Comparison of ENCODE assay signal across 11 mouse cellular contexts in the genomic region with DNA sequence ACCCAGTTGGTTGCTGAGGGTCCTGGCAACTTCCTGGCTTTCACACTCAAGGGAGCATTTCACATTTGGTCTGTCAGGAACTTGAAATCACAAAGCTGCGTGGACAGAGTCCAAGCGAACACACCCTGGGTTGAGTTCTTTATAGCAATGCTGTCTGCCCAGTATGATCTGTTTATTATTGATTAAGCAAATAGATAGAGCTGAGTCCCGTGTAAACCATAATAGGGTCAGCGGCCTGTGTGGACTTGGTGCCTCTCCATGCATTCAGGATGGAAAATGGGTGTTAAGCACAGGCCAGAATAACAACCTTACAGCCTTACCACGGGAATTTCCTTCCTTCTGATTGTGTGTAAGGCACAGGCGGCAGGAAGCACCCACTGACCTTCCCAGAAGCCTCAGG. TPM values are rescaled to one million over a fixed set of nuclear protein-coding genes. Genes with fewer than 3 reads are reported as not detected.
DNase-seq lines count a peak whose midpoint lies in the region; ATAC-seq and TF ChIP-seq lines count a peak whose summit lies in the region.
"Had no signal": no experiment of that assay in that cellular context is flagged by ENCODE, and none has a peak within 500 bp of the region (broad histone marks: within the 10 kb centered on the region; RNA-seq: fewer than 3 reads in every experiment).

No protein-coding gene starts in this region.

- WGBS in hindbrain, postnatal 0 days: 61% methylated on average over 6 of the region's 6 CpGs
- 77% methylated on average over 6 of the region's 6 CpGs for WGBS in hindbrain, embryonic 10.5 days
- WGBS in heart, embryonic 12.5 days: 47% methylated on average over 6 of the region's 6 CpGs
- WGBS in kidney, embryonic 16.5 days: 29% methylated on average over 6 of the region's 6 CpGs
- WGBS in forebrain, embryonic 11.5 days: 80% methylated on average over 6 of the region's 6 CpGs

- no peak overlapping the region for H3K9ac ChIP-seq in hindbrain, postnatal 0 days (replicated peaks; ENCODE audit: low read length)
- no peak overlapping the region for H3K9ac ChIP-seq in heart, embryonic 12.5 days
- no peak overlapping the region for H3K9ac ChIP-seq in kidney, embryonic 16.5 days (replicated peaks; ENCODE audit: low read length)
- no peak overlapping the region for H3K9ac ChIP-seq in forebrain, embryonic 11.5 days (ENCODE audit: low read length)
- H3K9ac ChIP-seq: forebrain, embryonic 12.5 days had no signal

- H3K27me3 ChIP-seq in hindbrain, postnatal 0 days (ENCODE audit: insufficient read depth, low read length): no peaks in the 10 kb centered on the region
- H3K27me3 ChIP-seq in hindbrain, embryonic 10.5 days (ENCODE audit: insufficient read depth, poor library complexity, severe bottlenecking): no peaks in the 10 kb centered on the region
- no peaks in the 10 kb centered on the region for H3K27me3 ChIP-seq in heart, embryonic 12.5 days (replicated peaks)
- no peaks in the 10 kb centered on the region for H3K27me3 ChIP-seq in kidney, embryonic 16.5 days (ENCODE audit: insufficient read depth, low read length)
- H3K27me3 ChIP-seq in forebrain, embryonic 11.5 days (ENCODE audit: control insufficient read depth, insufficient read depth, low read length): no peaks in the 10 kb centered on the region
- H3K27me3 ChIP-seq: forebrain, embryonic 12.5 days had no signal

- no peaks in the 10 kb centered on the region for H3K9me3 ChIP-seq in hindbrain, postnatal 0 days (ENCODE audit: low read length)
- H3K9me3 ChIP-seq in hindbrain, embryonic 10.5 days: 0 out of 2 replicates have a peak, but pooled peaks cover 3% of the 10 kb centered on the region
- H3K9me3 ChIP-seq in heart, embryonic 12.5 days (replicated peaks): 0 out of 2 replicates have a peak, but pooled peaks cover 5% of the 10 kb centered on the region
- H3K9me3 ChIP-seq in kidney, embryonic 16.5 days (ENCODE audit: low read length): peaks cover 4% of the 10 kb centered on the region; the same call in 1 of the 2 replicates
- H3K9me3 ChIP-seq in forebrain, embryonic 11.5 days (ENCODE audit: control insufficient read depth, low read length): no peaks in the 10 kb centered on the region; the same call in 1 of the 2 replicates
- H3K9me3 ChIP-seq: forebrain, embryonic 12.5 days had no signal

- H3K4me1 ChIP-seq in hindbrain, postnatal 0 days (ENCODE audit: insufficient read depth, low read length): no peaks in the 10 kb centered on the region
- H3K4me1 ChIP-seq in hindbrain, embryonic 10.5 days (replicated peaks): peaks cover 21% of the 10 kb centered on the region
- peaks cover 8% of the 10 kb centered on the region for H3K4me1 ChIP-seq in heart, embryonic 12.5 days (replicated peaks)
- H3K4me1 ChIP-seq in kidney, embryonic 16.5 days (ENCODE audit: insufficient read depth, low read length): peaks cover 13% of the 10 kb centered on the region; the same call in 1 of the 2 replicates
- H3K4me1 ChIP-seq in forebrain, embryonic 11.5 days (replicated peaks; ENCODE audit: control insufficient read depth, insufficient read depth, low read length): peaks cover 2% of the 10 kb centered on the region; the same call in 1 of the 2 replicates

- no peak overlapping the region for H3K4me3 ChIP-seq in hindbrain, postnatal 0 days (ENCODE audit: low read length)
- H3K4me3 ChIP-seq in hindbrain, embryonic 10.5 days: no peak overlapping the region
- H3K4me3 ChIP-seq in heart, embryonic 12.5 days: no peak overlapping the region
- no peak overlapping the region for H3K4me3 ChIP-seq in kidney, embryonic 16.5 days (ENCODE audit: low read length)
- H3K4me3 ChIP-seq in forebrain, embryonic 11.5 days (ENCODE audit: low read depth, low read length): no peak overlapping the region
- H3K4me3 ChIP-seq: forebrain, embryonic 12.5 days had no signal

- DNase-seq in hindbrain, postnatal 0 days (ENCODE audit: low spot score): peak; percentile 12
- DNase-seq in hindbrain, embryonic 10.5 days (ENCODE audit: low spot score): no peak
- peak; percentile 89 for DNase-seq in lung, postnatal 36 days
- DNase-seq in forebrain, embryonic 11.5 days (ENCODE audit: low spot score): no peak
- no peak for DNase-seq in embryo, embryonic 10.5 days (ENCODE audit: low spot score)
- DNase-seq in retina, postnatal 1 day: no peak
- DNase-seq: cerebellum, adult 8-10 months had no signal

- no peak for ATAC-seq in hindbrain, postnatal 0 days
- peak; percentile 54; the same call in 1 of the 2 replicates for ATAC-seq in heart, embryonic 12.5 days (ENCODE audit: insufficient number of reproducible peaks, low FRiP score)
- ATAC-seq in kidney, embryonic 16.5 days (ENCODE audit: low FRiP score, low TSS enrichment): no peak
- ATAC-seq in forebrain, embryonic 11.5 days (replicated peaks; ENCODE audit: low FRiP score): no peak

- TF ChIP-seq CTCF in hindbrain, postnatal 0 days (IDR thresholded peaks at IDR 0.05; ENCODE audit: low read depth): no peak

- no peaks in the 10 kb centered on the region for H3K36me3 ChIP-seq in hindbrain, postnatal 0 days (ENCODE audit: insufficient read depth, low read length)
- H3K36me3 ChIP-seq in hindbrain, embryonic 10.5 days: no peaks in the 10 kb centered on the region
- no peaks in the 10 kb centered on the region for H3K36me3 ChIP-seq in heart, embryonic 12.5 days
- no peaks in the 10 kb centered on the region for H3K36me3 ChIP-seq in kidney, embryonic 16.5 days (ENCODE audit: insufficient read depth, low read length)
- H3K36me3 ChIP-seq in forebrain, embryonic 11.5 days (ENCODE audit: control insufficient read depth, insufficient read depth, low read length): no peaks in the 10 kb centered on the region
- H3K36me3 ChIP-seq: forebrain, embryonic 12.5 days had no signal

- no peak overlapping the region for H3K4me2 ChIP-seq in hindbrain, postnatal 0 days (ENCODE audit: low read depth, low read length)
- no peak overlapping the region for H3K4me2 ChIP-seq in heart, embryonic 12.5 days
- H3K4me2 ChIP-seq in kidney, embryonic 16.5 days (replicated peaks; ENCODE audit: low read depth, low read length): no peak overlapping the region
- H3K4me2 ChIP-seq in forebrain, embryonic 11.5 days (ENCODE audit: low read depth, low read length, severe bottlenecking): no peak overlapping the region
- H3K4me2 ChIP-seq: forebrain, embryonic 12.5 days had no signal

- H3K27ac ChIP-seq in hindbrain, postnatal 0 days: 0 out of 2 replicates have a peak overlapping the region, but pooled peaks have one; percentile 72
- no peak overlapping the region; the same call in 1 of the 2 replicates for H3K27ac ChIP-seq in hindbrain, embryonic 10.5 days
- peak overlapping the region; percentile 50; the same call in 1 of the 2 replicates for H3K27ac ChIP-seq in heart, embryonic 12.5 days (ENCODE audit: poor library complexity, severe bottlenecking)
- H3K27ac ChIP-seq in kidney, embryonic 16.5 days (ENCODE audit: low read length): peak overlapping the region; percentile 18; the same call in 1 of the 2 replicates
- H3K27ac ChIP-seq in forebrain, embryonic 11.5 days (ENCODE audit: low read depth, low read length): no peak overlapping the region
- H3K27ac ChIP-seq: forebrain, embryonic 12.5 days had no signal

RNA-seq across cellular contexts. Expression of gene Myrip, which starts 49.0 kb away (rescaled TPM):
- 22.4 and 22.8 TPM in 2 replicates for total RNA-seq in hindbrain, postnatal 0 days (2014; rRNA removed)
- 7.0 and 7.5 TPM in 2 replicates for polyA plus RNA-seq in hindbrain, postnatal 0 days (2015; fragmentation: Nextera tagmentation; extraction: Ambion mirVana)
- polyA plus RNA-seq in hindbrain, embryonic 10.5 days (2016; fragmentation: Nextera tagmentation; extraction: Ambion mirVana): 0.76 and 0.80 TPM in 2 replicates
- polyA plus RNA-seq in heart, embryonic 12.5 days (2016; fragmentation: Nextera tagmentation; extraction: Ambion mirVana): 0.95 and 1.1 TPM in 2 replicates
- polyA plus RNA-seq in kidney, embryonic 16.5 days (2015; fragmentation: Nextera tagmentation; extraction: Ambion mirVana): 0.19 and 0.30 TPM in 2 replicates
- polyA plus RNA-seq in forebrain, embryonic 11.5 days (2014; fragmentation: Nextera tagmentation; extraction: Ambion mirVana): 0.28 and 0.86 TPM in 2 replicates
- total RNA-seq: megakaryocyte-erythroid progenitor cell, adult 5-6 weeks had no signal

Comparison
In these comparisons a context has a peak if more than half of its experiments do, and no peak if none do; other contexts are left out.
1. DNase-seq: peak in hindbrain, postnatal 0 days (single experiment) and lung, postnatal 36 days (single experiment); none in hindbrain, embryonic 10.5 days (single experiment), forebrain, embryonic 11.5 days (single experiment), embryo, embryonic 10.5 days (single experiment) and retina, postnatal 1 day (single experiment).
2. H3K27ac ChIP-seq: peak in hindbrain, postnatal 0 days (single experiment), heart, embryonic 12.5 days (single experiment) and kidney, embryonic 16.5 days (single experiment); none in hindbrain, embryonic 10.5 days (single experiment) and forebrain, embryonic 11.5 days (single experiment).